8 mouse cellular contexts compared by ENCODE assay signal in the genomic region with DNA sequence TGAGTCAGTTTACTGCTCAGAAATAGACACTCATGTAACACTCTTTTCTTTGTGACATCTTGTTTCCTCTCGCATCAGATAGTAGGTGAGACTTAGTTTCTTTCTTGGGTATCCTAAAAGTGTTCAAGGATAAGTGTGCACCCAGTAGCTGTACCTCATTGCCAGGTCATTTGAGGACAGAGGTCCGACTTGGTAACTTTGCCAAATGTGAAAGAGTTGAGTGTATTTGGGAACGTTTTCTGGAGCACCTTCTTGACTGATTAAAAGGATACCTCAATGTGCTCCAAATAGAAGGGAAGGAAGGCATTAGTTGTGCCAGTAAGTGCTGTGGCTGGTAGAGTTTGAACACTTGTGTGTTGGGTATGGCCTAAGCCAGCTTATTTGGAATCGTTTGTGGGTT. TPM values are rescaled to one million over a fixed set of nuclear protein-coding genes. Genes with fewer than 3 reads are reported as not detected.
DNase-seq lines count a peak whose midpoint lies in the region; ATAC-seq and TF ChIP-seq lines count a peak whose summit lies in the region.
"Had no signal": no experiment of that assay in that cellular context is flagged by ENCODE, and none has a peak within 500 bp of the region (broad histone marks: within the 10 kb centered on the region; RNA-seq: fewer than 3 reads in every experiment).

No protein-coding gene starts in this region.

- H3K9me3 ChIP-seq in kidney, embryonic 15.5 days (replicated peaks), result no peaks in the 10 kb centered on the region
- no peaks in the 10 kb centered on the region for H3K9me3 ChIP-seq in embryonic facial prominence, embryonic 14.5 days (ENCODE audit: control insufficient read depth, low read length)
- no peaks in the 10 kb centered on the region for H3K9me3 ChIP-seq in hindbrain, postnatal 0 days (ENCODE audit: low read length)
- H3K9me3 ChIP-seq in midbrain, embryonic 14.5 days (ENCODE audit: control insufficient read depth, low read length), result no peaks in the 10 kb centered on the region

- no peak overlapping the region for H3K27ac ChIP-seq in kidney, embryonic 15.5 days
- no peak overlapping the region for H3K27ac ChIP-seq in embryonic facial prominence, embryonic 14.5 days (replicated peaks; ENCODE audit: low read depth, low read length)
- no peak overlapping the region for H3K27ac ChIP-seq in hindbrain, postnatal 0 days
- H3K27ac ChIP-seq in midbrain, embryonic 14.5 days (replicated peaks; ENCODE audit: low read depth, low read length), result no peak overlapping the region

- H3K4me2 ChIP-seq in kidney, embryonic 15.5 days, result peak overlapping the region; percentile 77
- H3K4me2 ChIP-seq in embryonic facial prominence, embryonic 14.5 days (ENCODE audit: low read depth, low read length), result peak overlapping the region; percentile 75; the same call in 1 of the 2 replicates
- peak overlapping the region; percentile 68 for H3K4me2 ChIP-seq in hindbrain, postnatal 0 days (ENCODE audit: low read depth, low read length)
- peak overlapping the region; percentile 86 for H3K4me2 ChIP-seq in midbrain, embryonic 14.5 days (ENCODE audit: low read length)

- WGBS in kidney, embryonic 15.5 days, result 88% methylated on average over 4 of the region's 4 CpGs
- WGBS in embryonic facial prominence, embryonic 14.5 days, result 86% methylated on average over 4 of the region's 4 CpGs
- WGBS in hindbrain, postnatal 0 days, result 83% methylated on average over 4 of the region's 4 CpGs
- WGBS in midbrain, embryonic 14.5 days, result 87% methylated on average over 4 of the region's 4 CpGs

- peak overlapping the region; percentile 95; the same call in 1 of the 2 replicates for H3K9ac ChIP-seq in kidney, embryonic 15.5 days
- 0 out of 2 replicates have a peak overlapping the region, but pooled peaks have one; percentile 8 for H3K9ac ChIP-seq in embryonic facial prominence, embryonic 14.5 days (ENCODE audit: low read depth, low read length)
- no peak overlapping the region for H3K9ac ChIP-seq in hindbrain, postnatal 0 days (replicated peaks; ENCODE audit: low read length)
- no peak overlapping the region for H3K9ac ChIP-seq in midbrain, embryonic 14.5 days (replicated peaks; ENCODE audit: low read length)

- peaks cover 21% of the 10 kb centered on the region for H3K4me1 ChIP-seq in kidney, embryonic 15.5 days
- peaks cover 5% of the 10 kb centered on the region for H3K4me1 ChIP-seq in embryonic facial prominence, embryonic 14.5 days (ENCODE audit: control insufficient read depth, insufficient read depth, low read length)
- H3K4me1 ChIP-seq in hindbrain, postnatal 0 days (ENCODE audit: insufficient read depth, low read length), result peaks cover 3% of the 10 kb centered on the region; the same call in 1 of the 2 replicates
- peaks cover 14% of the 10 kb centered on the region for H3K4me1 ChIP-seq in midbrain, embryonic 14.5 days (ENCODE audit: control insufficient read depth, insufficient read depth, low read length)

- ATAC-seq in kidney, embryonic 15.5 days (replicated peaks; ENCODE audit: low FRiP score), result no peak
- ATAC-seq in embryonic facial prominence, embryonic 14.5 days (ENCODE audit: low read depth), result no peak
- ATAC-seq in hindbrain, postnatal 0 days, result no peak
- ATAC-seq in midbrain, embryonic 14.5 days (ENCODE audit: low FRiP score, low TSS enrichment), result no peak
- ATAC-seq in erythroid progenitor cell, adult 5-6 weeks (replicated peaks; ENCODE audit: low FRiP score, poor library complexity, severe bottlenecking), result no peak

- TF ChIP-seq CTCF in hindbrain, postnatal 0 days (IDR thresholded peaks at IDR 0.05; ENCODE audit: low read depth), result no peak

- H3K27me3 ChIP-seq in kidney, embryonic 15.5 days, result no peaks in the 10 kb centered on the region
- no peaks in the 10 kb centered on the region for H3K27me3 ChIP-seq in embryonic facial prominence, embryonic 14.5 days (replicated peaks; ENCODE audit: control insufficient read depth, insufficient read depth, low read length)
- no peaks in the 10 kb centered on the region for H3K27me3 ChIP-seq in hindbrain, postnatal 0 days (ENCODE audit: insufficient read depth, low read length)
- no peaks in the 10 kb centered on the region for H3K27me3 ChIP-seq in midbrain, embryonic 14.5 days (ENCODE audit: control insufficient read depth, insufficient read depth, low read length)

- no peak for DNase-seq in kidney, adult 8-10 months
- DNase-seq in embryonic facial prominence, embryonic 14.5 days (ENCODE audit: low spot score), result no peak
- no peak for DNase-seq in hindbrain, postnatal 0 days (ENCODE audit: low spot score)
- no peak for DNase-seq in midbrain, embryonic 14.5 days
- DNase-seq in ovary, adult 18-20 months (ENCODE audit: low spot score), result no peak

- peaks cover 9% of the 10 kb centered on the region; the same call in 1 of the 2 replicates for H3K36me3 ChIP-seq in kidney, embryonic 15.5 days
- H3K36me3 ChIP-seq in embryonic facial prominence, embryonic 14.5 days (ENCODE audit: control insufficient read depth, insufficient read depth, low read length), result no peaks in the 10 kb centered on the region
- no peaks in the 10 kb centered on the region for H3K36me3 ChIP-seq in hindbrain, postnatal 0 days (ENCODE audit: insufficient read depth, low read length)
- no peaks in the 10 kb centered on the region for H3K36me3 ChIP-seq in midbrain, embryonic 14.5 days (ENCODE audit: control insufficient read depth, insufficient read depth, low read length)

- H3K4me3 ChIP-seq in kidney, embryonic 15.5 days (replicated peaks), result peak overlapping the region; percentile 99
- no peak overlapping the region for H3K4me3 ChIP-seq in embryonic facial prominence, embryonic 14.5 days (ENCODE audit: low read depth, low read length)
- H3K4me3 ChIP-seq in hindbrain, postnatal 0 days (ENCODE audit: low read length), result peak overlapping the region; percentile 94; the same call in 1 of the 2 replicates
- H3K4me3 ChIP-seq in midbrain, embryonic 14.5 days (replicated peaks; ENCODE audit: low read depth, low read length), result peak overlapping the region; percentile 95; the same call in 1 of the 2 replicates

RNA-seq across cellular contexts. Expression of a gene that starts 1.7 kb away (rescaled TPM):
- 202 and 210 TPM in 2 replicates for polyA plus RNA-seq in kidney, embryonic 15.5 days (2015; fragmentation: Nextera tagmentation; extraction: Ambion mirVana)
- polyA plus RNA-seq in embryonic facial prominence, embryonic 14.5 days (2014; fragmentation: Nextera tagmentation; extraction: Ambion mirVana), result 167 and 173 TPM in 2 replicates
- 35.0 and 46.8 TPM in 2 replicates for total RNA-seq in hindbrain, postnatal 0 days (2014; rRNA removed)
- polyA plus RNA-seq in hindbrain, postnatal 0 days (2015; fragmentation: Nextera tagmentation; extraction: Ambion mirVana), result 152 and 153 TPM in 2 replicates
- polyA plus RNA-seq in midbrain, embryonic 14.5 days (2014; fragmentation: Nextera tagmentation; extraction: Ambion mirVana), result 148 and 154 TPM in 2 replicates
- total RNA-seq in erythroid progenitor cell, adult 5-6 weeks (2015; ENCODE audit: low replicate concordance), result 27.7 and 30.3 TPM in 2 replicates
- total RNA-seq in erythroid progenitor cell, adult 5-6 weeks (2017; ENCODE audit: low replicate concordance), result 2.0 and 13.6 TPM in 2 replicates

RNA-seq across cellular contexts. Expression of a gene that starts 28.4 kb away (rescaled TPM):
- 0.08 TPM in 2 replicates for polyA plus RNA-seq in kidney, embryonic 15.5 days (2015; fragmentation: Nextera tagmentation; extraction: Ambion mirVana)
- 0.07 and 0.42 TPM in 2 replicates for polyA plus RNA-seq in embryonic facial prominence, embryonic 14.5 days (2014; fragmentation: Nextera tagmentation; extraction: Ambion mirVana)
- 1.1 and 1.5 TPM in 2 replicates for total RNA-seq in hindbrain, postnatal 0 days (2014; rRNA removed)
- polyA plus RNA-seq in hindbrain, postnatal 0 days (2015; fragmentation: Nextera tagmentation; extraction: Ambion mirVana), result 0.34 and 0.37 TPM in 2 replicates
- 0.12 and 0.14 TPM in 2 replicates for polyA plus RNA-seq in midbrain, embryonic 14.5 days (2014; fragmentation: Nextera tagmentation; extraction: Ambion mirVana)
- not detected in 2 replicates for total RNA-seq in erythroid progenitor cell, adult 5-6 weeks (2015; ENCODE audit: low replicate concordance)
- total RNA-seq in erythroid progenitor cell, adult 5-6 weeks (2017; ENCODE audit: low replicate concordance), result not detected in 2 replicates
- total RNA-seq: MEL had no signal

Comparison
In these comparisons a context has a peak if more than half of its experiments do, and no peak if none do; other contexts are left out.
1. H3K9ac ChIP-seq: peak in kidney, embryonic 15.5 days (single experiment) and embryonic facial prominence, embryonic 14.5 days (single experiment); none in hindbrain, postnatal 0 days (single experiment) and midbrain, embryonic 14.5 days (single experiment).
2. Peak in every context shown above with its lines, with median percentiles within 50 percentile points of each other: H3K4me2 ChIP-seq.